Mouse (Mus musculus): ENCODE measurements around the gene Rbpj. TPM values are rescaled to one million over a fixed set of nuclear protein-coding genes. Genes with fewer than 3 reads are reported as not detected.

Rbpj gene
- 19.2 TPM for polyA plus RNA-seq (2014; fragmentation: Illumina TruSeq; extraction: RNeasy Lipid Tissue Mini Kit (QIAGEN cat#74804); ENCODE audit: low read depth, low replicate concordance)

GRCm38 (mm10) chr5:53465883-53466282 lies at the start of gene Rbpj:
TSS of gene Rbpj (plus strand) at chr5:53466152.

Other genes starting within 250 kb of the Rbpj start
- gene Smim20, start 199.1 kb upstream of the Rbpj start, polyA plus RNA-seq (2014; fragmentation: Illumina TruSeq; extraction: RNeasy Lipid Tissue Mini Kit (QIAGEN cat#74804); ENCODE audit: low read depth, low replicate concordance): 175 TPM
- gene Cckar, start 241.6 kb downstream of the Rbpj start, polyA plus RNA-seq (2014; fragmentation: Illumina TruSeq; extraction: RNeasy Lipid Tissue Mini Kit (QIAGEN cat#74804); ENCODE audit: low read depth, low replicate concordance): not detected

Data from heart, adult 10 weeks (tissue).